In the genomic region with DNA sequence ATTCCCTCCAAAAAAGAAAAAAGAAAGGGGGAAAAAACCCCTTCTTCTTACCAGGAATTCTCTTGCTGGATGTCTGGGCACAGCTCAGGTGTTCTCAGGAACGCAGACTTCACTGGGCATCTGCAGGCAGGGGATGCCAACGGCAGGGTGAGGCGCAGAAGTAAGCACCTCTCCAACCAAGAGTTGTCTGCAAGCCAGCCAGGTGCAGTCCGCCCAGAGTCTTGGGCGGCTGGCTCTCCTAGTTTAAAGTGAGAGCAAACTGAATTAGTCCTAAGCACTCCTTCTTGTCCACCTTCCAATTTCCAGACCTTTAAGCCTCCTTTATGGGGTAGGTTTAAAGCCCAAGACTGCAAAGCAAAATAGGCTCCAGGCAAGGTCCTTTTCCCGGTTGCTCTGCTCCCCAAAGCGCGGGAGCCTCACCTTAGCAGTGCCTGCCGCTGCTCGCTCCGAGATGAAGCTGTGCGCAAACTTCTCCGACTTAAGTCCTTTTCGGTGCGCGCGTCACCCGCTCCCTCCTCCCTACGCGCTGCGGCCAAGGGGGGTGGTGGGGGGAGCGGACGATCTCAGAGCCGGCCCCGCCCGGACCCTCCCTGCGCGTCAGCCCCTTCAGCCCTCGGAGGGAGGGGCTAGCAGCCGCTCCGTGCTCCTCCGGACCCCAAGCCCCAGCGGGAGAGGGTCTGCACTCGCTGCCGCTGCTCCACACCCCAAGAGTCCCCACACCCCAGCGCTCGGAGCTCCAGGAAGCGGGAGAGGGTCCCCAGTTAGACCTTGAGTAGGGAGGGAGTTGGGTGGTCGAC, we compare ENCODE assay signal across 9 mouse cellular contexts. TPM values are rescaled to one million over a fixed set of nuclear protein-coding genes. Genes with fewer than 3 reads are reported as not detected.
DNase-seq lines count a peak whose midpoint lies in the region; ATAC-seq lines count a peak whose summit lies in the region.
"Had no signal": no experiment of that assay in that cellular context is flagged by ENCODE, and none has a peak within 500 bp of the region (broad histone marks: within the 10 kb centered on the region; RNA-seq: fewer than 3 reads in every experiment).

No protein-coding gene starts in this region.

- H3K27me3 ChIP-seq in heart, embryonic 14.5 days (ENCODE audit: control insufficient read depth, insufficient read depth, low read length), result peaks cover 46% of the 10 kb centered on the region
- peaks cover 58% of the 10 kb centered on the region for H3K27me3 ChIP-seq in kidney, embryonic 15.5 days
- H3K27me3 ChIP-seq in midbrain, embryonic 15.5 days (replicated peaks), result peaks cover 45% of the 10 kb centered on the region

- no peaks in the 10 kb centered on the region for H3K36me3 ChIP-seq in heart, embryonic 14.5 days (ENCODE audit: control insufficient read depth, insufficient read depth, low read length)
- no peaks in the 10 kb centered on the region for H3K36me3 ChIP-seq in kidney, embryonic 15.5 days
- no peaks in the 10 kb centered on the region for H3K36me3 ChIP-seq in midbrain, embryonic 15.5 days (replicated peaks)

- no peak for ATAC-seq in heart, embryonic 14.5 days (ENCODE audit: insufficient number of reproducible peaks, insufficient read depth, low FRiP score, low read depth)
- peak; percentile 55 for ATAC-seq in kidney, embryonic 15.5 days (replicated peaks; ENCODE audit: low FRiP score)
- ATAC-seq in midbrain, embryonic 15.5 days (replicated peaks), result peak; percentile 66

- no peak overlapping the region for H3K27ac ChIP-seq in heart, embryonic 14.5 days (replicated peaks in 1 of 2; ENCODE audit: control insufficient read depth in 1 of 2, insufficient read depth in 1 of 2, low read depth in 2 of 2, low read length in 2 of 2)
- H3K27ac ChIP-seq in kidney, embryonic 15.5 days, result no peak overlapping the region
- H3K27ac ChIP-seq in midbrain, embryonic 15.5 days, result no peak overlapping the region

- WGBS in heart, embryonic 14.5 days, result under 1% methylated on average over 27 of the region's 39 CpGs
- WGBS in kidney, embryonic 15.5 days, result under 1% methylated on average over 39 of the region's 39 CpGs
- under 1% methylated on average over 39 of the region's 39 CpGs for WGBS in midbrain, embryonic 15.5 days

- no peaks in the 10 kb centered on the region for H3K9me3 ChIP-seq in heart, embryonic 14.5 days (ENCODE audit: control insufficient read depth, low read length)
- no peaks in the 10 kb centered on the region for H3K9me3 ChIP-seq in kidney, embryonic 15.5 days (replicated peaks)
- no peaks in the 10 kb centered on the region for H3K9me3 ChIP-seq in midbrain, embryonic 15.5 days

- H3K9ac ChIP-seq in heart, embryonic 14.5 days (ENCODE audit: low read length), result peak overlapping the region; percentile 25; the same call in 1 of the 2 replicates
- peak overlapping the region; percentile 26; the same call in 1 of the 2 replicates for H3K9ac ChIP-seq in kidney, embryonic 15.5 days
- no peak overlapping the region for H3K9ac ChIP-seq in midbrain, embryonic 15.5 days

- peaks cover 0 to 9% of the 10 kb centered on the region in 2 experiments; a peak in 1 of 4 replicates for H3K4me1 ChIP-seq in heart, embryonic 14.5 days (ENCODE audit: control insufficient read depth in 2 of 2, insufficient read depth in 2 of 2, low read length in 2 of 2)
- peaks cover 12% of the 10 kb centered on the region for H3K4me1 ChIP-seq in kidney, embryonic 15.5 days
- peaks cover 14% of the 10 kb centered on the region for H3K4me1 ChIP-seq in midbrain, embryonic 15.5 days

- no peak for DNase-seq in heart, postnatal 4 days
- DNase-seq in embryo, embryonic 9.5 days (ENCODE audit: extremely low spot score), result peak; percentile 65
- DNase-seq in left cerebral cortex, postnatal 10 days (ENCODE audit: extremely low spot score in 1 of 2, low spot score in 2 of 2), result no peak
- DNase-seq in layer of hippocampus, adult 9-10 months (ENCODE audit: low spot score), result no peak
- no peak for DNase-seq in lung, postnatal 14 days

- peak overlapping the region; percentile 39 to 52 for H3K4me3 ChIP-seq in heart, embryonic 14.5 days (ENCODE audit: control insufficient read depth in 1 of 2, insufficient read depth in 1 of 2, low read depth in 1 of 2, low read length in 2 of 2)
- peak overlapping the region; percentile 53 for H3K4me3 ChIP-seq in kidney, embryonic 15.5 days (replicated peaks)
- peak overlapping the region; percentile 54 for H3K4me3 ChIP-seq in midbrain, embryonic 15.5 days

- peak overlapping the region; percentile 90 for H3K4me2 ChIP-seq in heart, embryonic 14.5 days (ENCODE audit: low read length)
- H3K4me2 ChIP-seq in kidney, embryonic 15.5 days, result peak overlapping the region; percentile 93
- peak overlapping the region; percentile 100 for H3K4me2 ChIP-seq in midbrain, embryonic 15.5 days

- intact Hi-C loops in left cerebral cortex, postnatal 10 days (cut with DNase I), result no loop called here

RNA-seq across cellular contexts. Expression of gene Calcr, which starts 1.1 kb away (rescaled TPM):
- polyA plus RNA-seq in heart, embryonic 14.5 days (2014; fragmentation: Nextera tagmentation; extraction: Ambion mirVana), result 0.49 and 0.94 TPM in 2 replicates
- total RNA-seq in heart, postnatal 4 days (2021), result not detected
- 0.40 and 0.73 TPM in 2 replicates for polyA plus RNA-seq in kidney, embryonic 15.5 days (2015; fragmentation: Nextera tagmentation; extraction: Ambion mirVana)
- polyA plus RNA-seq in midbrain, embryonic 15.5 days (2015; fragmentation: Nextera tagmentation; extraction: Ambion mirVana), result 6.8 and 8.5 TPM in 2 replicates
- under 1 TPM in 1 of 2 experiments, not detected in 1; 0.30 TPM for total RNA-seq in left cerebral cortex, postnatal 10 days (2021)
- polyA plus RNA-seq: large intestine, adult 2 months had no signal
